Mouse (Mus musculus) urinary bladder, postnatal 14 days (tissue): ENCODE data around the gene 1700020L24Rik.
A peak's percentile ranks its signal among the peaks of the same experiment; 100 is the strongest.

Source experiments
- DNase-seq: peaks from one replicate; pipeline ENCODE4 v3.0.0; 2021; ENCODE audit warnings: low spot score

Gene 1700020L24Rik

DNA sequence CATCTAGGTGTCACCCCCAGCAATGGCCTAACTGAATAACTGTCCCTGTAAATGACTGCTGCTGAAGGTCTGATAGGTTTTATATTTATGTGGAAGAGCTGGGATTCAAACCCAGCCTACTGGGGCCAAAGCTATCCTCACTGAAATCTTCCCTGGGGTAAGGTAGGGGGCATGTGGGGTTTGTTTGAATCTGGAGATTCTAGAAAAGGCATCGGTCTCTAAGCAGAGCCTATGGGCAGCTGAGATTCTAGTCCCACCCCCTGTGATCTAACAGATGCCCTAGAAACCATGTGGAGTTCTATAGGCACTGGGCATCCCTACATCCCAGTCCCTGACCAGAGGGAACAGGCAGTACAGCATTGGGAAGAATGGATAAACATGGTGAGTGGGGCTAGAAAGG lies at the start of gene 1700020L24Rik:
Gene 1700020L24Rik, plus strand, starts transcription at position 301 of the 400 bp plus-strand sequence.
- DNase-seq = no peak

DNA sequence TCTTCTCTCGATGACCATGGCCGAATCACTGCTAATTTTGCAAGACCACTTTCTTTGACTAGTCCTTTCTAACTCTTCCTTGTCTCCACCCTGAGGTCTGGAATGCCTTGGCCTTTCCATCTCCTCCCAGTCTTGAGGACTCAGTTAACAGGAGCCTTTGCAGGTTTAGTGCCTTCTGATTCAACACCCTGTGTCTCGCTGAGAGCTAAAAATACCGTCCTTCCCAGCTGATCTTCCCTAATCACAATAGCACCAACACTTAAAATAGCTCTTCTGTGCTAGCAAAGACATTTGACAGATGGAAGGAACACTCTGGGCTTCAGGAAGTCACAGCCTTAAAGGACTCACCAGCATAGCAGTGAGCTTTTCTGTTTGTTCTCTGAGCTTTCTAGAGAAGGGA lies 44.4 kb upstream of the 1700020L24Rik start:
- no peak for DNase-seq

DNA sequence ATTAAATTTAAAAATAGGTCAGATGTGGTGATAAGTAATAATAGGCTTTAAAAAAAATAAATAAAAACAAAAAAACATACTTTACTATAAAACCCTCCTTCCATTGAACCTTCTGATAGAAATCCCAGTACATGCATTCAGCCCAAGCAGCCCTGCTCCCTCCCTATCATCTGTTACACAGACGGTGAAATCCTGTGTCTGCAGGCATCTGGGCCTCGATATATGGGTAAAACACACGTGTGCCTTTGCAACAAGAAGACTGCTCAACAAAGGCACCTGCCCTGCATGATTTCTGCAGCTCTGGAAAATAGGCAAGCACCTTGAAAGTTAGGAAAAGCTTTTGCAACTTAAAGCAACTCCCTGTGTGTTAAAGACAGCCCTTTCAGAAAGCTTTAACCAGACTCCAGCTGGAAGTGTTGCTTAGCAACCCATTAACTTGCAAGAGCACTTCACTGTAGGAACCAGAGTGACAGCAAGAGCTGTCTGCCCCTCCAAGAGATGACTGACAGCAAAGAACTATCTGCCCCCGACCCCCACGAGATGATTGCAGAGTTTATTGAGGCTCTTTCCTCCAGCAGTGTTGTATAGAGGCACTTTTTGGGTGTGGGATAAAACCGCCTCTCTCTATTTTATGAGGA lies 42.6 kb upstream of the 1700020L24Rik start:
- DNase-seq = no peak

DNA sequence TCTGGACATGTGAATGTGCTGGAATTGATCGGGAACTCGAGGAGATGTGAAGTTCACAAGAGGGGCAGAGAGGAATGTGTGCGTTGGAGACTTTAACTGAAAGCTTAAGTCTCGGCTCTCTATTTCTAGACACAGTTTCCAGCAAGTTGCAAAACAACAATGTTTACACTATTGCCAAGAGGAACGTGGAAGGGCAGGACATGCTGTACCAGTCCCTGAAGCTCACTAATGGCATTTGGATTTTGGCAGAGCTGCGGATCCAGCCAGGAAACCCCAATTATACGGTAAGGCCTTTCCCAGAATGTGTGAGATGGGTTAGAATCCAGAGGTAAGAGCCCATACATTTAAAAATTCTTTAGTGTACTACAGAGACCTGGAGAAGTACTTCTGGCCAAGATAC lies 39.9 kb upstream of the 1700020L24Rik start:
- no peak for DNase-seq

DNA sequence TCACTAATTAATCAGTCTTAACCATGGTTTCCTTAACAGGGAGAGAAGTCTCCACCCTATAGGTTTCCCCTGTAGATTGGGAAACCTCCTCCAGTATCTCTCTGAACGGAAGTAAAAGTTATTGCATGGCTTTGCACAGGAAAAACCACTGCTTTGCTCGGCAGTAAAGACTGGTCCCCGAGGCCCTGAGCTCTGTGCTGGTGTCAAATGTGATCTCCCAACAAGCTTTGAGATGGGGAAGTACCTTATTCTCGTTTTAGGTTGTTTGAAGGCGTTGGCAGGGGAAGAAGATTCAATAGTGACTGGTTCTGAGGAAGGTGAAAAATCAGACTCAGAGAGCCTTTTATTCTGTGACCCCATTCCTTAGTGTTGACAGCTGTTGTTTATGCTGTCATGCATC lies 38.8 kb upstream of the 1700020L24Rik start:
- DNase-seq = no peak

DNA sequence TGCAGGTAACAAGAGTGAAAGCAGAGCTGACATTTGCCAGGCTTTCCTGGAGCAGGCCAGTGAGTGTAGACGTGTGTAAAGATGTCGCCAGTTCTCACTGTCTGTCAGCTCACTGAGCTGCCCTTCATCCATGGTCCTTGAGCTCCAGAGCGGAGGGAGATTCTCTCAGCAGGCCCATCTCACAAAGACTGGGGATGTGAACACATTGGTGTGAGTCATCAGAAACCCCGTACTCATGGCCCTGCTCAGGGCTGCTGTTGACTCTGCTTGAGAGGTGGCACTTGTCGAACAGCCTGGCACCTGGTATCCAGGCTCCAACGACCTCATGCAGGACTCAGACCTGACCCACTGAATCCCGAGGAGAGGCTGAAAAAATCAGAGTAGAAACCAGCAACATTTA lies 33.7 kb upstream of the 1700020L24Rik start:
- DNase-seq = no peak

DNA sequence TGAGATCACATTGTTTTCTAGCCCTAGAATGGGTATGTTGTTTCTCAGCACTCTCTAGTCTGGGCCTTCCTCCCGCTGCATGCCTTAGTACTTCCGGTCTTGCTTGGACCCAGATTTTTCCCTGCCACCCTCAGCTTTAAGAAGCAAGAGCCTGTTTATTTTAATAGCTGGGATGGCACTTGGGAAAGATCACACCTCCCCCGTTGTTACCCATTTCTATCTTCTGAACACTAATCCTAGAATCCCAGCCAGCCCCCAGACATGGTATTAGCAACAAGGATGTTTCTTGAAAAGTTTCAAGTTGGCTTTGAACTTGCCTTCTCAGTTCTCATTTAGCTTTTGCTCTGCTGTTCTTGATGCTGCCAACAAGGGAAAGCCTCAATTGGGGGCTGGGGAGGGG lies 31.1 kb upstream of the 1700020L24Rik start:
- no peak for DNase-seq

DNA sequence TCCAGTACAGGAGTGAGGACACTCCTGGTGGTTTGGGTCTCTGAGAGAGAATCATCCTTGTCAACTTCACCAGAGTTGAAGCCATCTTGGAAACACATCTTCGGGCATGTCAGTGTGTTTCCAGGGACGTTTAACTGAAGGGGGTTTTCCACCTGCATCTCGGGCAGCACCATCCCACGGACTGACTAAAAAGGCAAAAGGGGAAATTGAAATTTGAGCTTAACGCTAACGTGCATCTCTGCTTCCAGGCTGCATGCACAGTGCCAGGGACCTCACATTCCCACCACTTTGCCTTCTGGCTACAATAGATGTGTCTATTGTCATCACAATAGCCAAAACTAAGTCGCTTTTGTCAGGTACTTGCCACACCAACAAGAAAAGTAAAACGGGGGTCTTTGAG lies 29.2 kb upstream of the 1700020L24Rik start:
- DNase-seq = no peak

DNA sequence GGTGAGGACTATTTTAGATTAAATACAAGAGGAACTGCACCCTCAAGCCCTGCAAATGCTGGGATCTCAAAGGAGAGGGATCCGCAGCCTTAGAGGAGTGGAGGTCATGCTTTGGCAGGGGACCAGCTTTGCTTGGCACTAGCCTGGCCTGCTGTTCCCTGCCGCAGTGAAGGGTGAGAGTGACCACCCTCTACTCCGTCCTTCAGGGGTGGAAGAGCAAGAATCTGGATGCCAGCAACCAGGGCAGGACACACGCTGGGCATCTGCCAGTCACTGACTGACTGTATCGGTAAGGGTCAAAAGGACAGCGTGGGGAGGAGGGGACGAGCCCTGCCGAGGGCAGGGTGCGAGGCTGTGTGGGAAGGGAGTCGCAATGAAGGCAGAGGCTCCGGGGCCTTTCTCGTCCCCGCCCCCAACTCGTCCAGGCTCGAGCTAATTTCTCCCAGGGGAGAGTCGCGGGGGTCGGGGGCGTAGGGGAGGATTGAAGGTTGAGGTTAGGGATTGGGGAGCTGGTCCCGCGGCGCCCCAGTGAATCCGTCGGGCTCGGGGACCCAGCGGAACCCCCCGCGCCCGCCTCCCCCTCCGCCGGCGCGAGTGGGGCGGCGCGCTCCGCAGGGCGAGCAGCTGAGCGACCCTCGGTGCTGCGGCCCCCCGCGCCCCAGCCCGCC lies 28.3 kb upstream of the 1700020L24Rik start, which contains the start of gene Rasl10b:
Gene Rasl10b, plus strand, starts transcription at position 51 of the 668 bp plus-strand sequence.
- DNase-seq = no peak

DNA sequence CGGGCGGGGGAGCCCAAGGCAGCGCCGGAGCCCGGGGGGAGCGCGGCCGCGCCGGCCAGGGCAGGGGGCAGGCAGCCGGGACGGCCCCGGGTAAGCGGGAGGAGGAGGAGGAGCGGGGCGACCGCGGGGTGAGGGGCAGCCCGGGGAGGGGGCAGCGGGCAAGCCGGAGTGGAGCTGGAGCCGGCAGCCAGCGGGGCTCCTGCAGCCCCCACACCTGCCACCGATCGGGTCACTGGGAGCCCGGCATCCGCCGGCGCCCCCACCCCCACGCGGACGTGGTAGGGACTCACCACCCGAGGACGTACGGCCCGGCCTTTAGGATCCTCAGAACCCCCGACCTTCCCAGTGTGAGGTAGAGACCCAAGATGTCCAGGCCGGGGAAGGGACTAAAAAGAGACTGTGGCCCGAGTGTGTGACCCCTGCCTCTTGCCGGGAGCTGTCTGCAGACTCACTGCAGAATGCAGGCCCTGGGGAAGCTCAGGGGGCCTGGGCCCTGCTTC lies 27.6 kb upstream of the 1700020L24Rik start:
- DNase-seq = no peak

DNA sequence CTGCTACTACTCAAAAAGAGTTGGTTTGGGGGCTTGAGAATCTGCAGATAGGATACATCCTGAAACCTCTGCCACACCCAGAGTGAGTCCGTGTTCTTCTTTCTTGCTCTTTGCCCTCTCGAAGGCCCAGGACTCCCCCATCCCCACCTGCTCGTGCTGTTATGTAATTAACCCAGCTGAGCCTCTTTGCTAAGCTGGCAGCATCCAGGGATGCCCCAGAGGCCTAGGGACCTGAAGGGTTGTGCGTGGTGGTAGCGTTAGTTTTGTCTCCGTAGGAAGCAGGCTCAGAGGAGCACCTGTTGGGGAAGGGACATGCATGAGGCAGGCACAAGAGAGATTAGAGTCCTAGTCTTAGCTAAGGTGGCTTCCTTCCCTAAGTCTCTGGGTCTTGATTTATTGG lies 27.0 kb upstream of the 1700020L24Rik start:
- no peak for DNase-seq

DNA sequence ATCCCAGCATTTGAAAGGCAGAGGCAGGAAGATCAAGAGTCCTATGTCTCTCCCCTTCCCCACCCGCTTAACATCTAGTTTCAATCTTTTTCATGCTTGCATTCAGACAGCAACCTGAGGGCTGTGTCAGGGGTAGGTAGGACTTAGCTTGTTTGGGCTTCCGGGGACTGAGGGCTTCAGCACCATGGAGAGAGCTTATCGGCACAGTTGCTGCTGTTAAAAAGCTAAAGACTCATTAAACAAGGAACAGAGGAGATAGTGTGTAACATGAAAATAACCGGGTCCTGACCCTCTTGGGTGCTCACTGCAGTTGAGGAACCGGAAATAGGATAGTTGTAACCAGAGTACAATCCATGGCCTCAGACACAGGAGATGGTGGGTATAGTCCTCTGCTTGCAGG lies 20.4 kb upstream of the 1700020L24Rik start:
- DNase-seq = peak; percentile 74

DNA sequence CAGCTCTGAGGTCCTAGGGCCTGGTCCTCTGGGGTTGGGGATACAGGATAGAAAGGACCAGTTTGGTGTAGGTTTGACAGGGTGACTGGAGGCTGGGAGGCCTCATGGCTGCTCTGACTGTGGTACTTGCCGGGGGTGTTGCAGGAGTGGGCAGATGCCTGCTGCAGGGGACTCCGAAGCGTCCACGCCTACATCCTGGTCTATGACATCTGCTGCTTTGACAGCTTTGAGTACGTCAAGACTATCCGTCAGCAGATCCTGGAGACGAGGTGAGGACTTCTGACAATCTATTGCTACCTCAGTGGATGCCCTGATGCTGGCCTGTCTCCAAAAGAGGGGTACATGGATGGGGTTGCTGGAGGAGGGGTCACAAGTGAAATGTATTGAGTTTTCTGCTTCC lies 19.8 kb upstream of the 1700020L24Rik start:
- DNase-seq = no peak

DNA sequence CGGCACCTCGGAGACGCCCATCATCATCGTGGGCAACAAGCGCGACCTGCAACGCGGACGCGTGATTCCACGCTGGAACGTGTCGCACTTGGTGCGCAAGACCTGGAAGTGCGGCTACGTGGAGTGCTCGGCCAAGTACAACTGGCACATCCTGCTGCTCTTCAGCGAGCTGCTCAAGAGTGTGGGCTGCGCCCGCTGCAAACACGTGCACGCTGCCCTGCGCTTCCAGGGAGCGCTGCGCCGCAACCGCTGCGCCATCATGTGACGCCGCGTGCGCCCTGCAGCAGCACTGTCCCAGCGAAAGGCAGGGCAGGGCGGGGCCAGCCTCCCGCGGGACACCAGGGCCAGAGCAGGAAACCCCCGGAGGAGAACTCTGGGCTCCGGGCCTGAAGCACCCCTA lies 18.9 kb upstream of the 1700020L24Rik start:
- DNase-seq = no peak

DNA sequence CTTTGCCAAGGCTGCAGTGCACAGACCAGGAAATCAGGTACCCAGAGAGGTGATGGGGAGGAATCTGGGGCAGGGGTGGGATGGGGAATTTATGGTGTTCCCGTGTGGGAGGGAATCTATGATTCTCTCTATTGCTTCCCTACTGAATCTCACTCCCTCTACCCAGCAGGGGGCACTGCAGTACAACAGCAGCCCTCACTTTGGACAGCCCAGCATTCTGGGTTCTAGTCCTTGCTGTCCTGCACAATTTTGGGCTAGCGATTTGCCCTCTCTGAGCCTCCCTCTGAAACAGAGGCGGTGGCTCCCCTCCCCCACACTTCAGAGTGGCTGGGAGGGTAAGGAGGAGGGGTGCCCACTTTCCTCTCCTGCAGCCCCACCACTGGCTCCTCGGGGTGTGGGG lies 17.1 kb upstream of the 1700020L24Rik start:
- DNase-seq = no peak

DNA sequence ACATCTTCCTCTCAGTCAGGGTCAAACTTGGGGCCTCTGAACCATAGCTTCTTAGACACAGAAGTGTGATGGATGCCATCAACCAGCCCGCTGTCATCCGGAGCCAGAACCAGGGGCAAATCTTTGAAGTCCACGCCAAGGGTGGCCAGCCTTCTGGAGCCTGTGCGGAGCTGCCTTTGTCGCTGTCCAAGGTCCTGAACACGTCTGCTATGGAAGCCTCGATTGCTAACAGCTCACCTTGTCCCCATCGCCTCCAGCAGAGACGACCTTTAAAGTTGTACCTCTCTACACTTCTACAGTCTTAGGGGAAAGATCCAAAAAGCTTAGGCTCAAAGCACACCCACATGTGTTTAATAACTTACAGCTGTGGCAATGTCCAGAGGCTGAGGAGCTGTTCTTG lies 16.2 kb upstream of the 1700020L24Rik start:
- peak; percentile 80 for DNase-seq

DNA sequence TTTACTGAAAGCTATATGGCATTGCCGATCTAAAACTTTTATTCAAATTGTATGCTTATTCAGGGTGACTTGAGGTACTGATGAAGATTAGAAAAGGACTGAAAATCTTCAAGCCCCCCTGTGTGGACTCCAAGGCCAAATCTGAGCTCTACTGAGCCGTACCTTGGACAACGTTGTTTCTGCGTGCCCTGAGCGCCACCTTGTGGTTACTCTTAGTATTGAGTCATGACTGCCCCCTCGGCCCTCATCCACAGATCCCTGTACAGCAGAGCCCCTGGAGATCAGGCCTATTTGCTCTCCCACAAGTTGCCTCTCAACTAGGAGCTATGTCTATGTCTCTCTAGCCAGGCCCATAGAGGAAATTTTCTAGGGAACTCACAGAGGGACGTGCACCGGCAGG lies 12.8 kb upstream of the 1700020L24Rik start:
- DNase-seq = peak; percentile 64

DNA sequence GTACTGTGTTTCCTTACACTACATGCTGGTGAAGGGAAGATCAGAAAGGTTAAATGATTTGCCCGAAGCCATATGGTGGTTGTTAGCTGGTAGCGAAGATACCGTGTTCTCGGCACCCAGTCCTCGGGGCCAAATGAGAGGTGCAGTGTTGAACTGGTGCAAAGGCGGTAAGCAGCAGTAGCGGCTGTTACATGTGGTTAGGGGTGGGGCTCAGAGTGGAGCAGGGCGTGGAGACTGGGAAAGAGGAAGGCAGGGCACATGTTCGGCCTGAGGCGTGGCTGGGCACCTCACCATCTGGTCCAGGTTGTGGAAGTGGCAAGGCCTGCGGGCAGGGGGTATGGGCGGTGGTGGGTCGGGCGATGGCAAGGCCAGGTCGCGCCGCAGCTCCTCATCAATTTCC lies 10.5 kb upstream of the 1700020L24Rik start:
- no peak for DNase-seq

DNA sequence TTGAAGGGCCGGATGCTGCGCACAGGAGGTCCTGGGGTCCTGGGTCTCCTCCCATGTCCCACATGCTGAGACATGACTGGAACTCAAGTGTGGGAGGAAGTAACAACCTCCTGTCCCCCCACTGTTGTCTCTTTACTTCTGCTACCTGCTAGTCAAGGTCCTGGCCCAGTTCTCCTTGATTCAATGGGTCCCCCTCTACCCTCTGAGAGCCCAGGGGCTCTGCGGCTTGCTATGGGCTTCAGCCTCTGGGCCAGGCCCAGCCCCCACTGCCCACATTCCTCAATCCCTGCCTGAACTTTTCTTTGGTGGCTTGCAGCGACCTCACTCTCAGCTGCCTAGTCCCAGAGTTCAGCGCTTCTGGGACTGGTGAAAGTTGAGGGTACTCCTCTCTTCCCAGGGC lies 8.1 kb upstream of the 1700020L24Rik start, which contains the start of gene Gas2l2:
Gene Gas2l2, minus strand, starts transcription at position 101 of the 400 bp plus-strand sequence.
- DNase-seq = no peak

DNA sequence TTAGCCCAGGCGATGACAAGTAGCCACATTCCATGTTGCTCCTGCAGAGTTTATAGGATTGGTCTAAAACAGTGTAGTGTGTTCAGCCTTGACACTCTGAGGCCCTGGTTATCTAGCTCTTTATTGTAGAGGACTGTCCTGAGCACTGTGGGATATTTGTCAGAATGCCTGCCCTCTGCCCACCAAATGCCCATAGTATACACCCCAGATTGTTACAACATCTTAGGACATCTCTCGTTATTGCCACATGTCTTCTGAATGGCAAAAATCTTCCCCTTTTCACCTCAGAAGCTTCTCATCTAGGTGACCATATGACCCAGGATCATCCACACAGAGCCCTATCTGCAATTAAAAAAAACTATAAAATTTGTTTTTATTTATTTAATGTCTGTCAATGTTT lies 4.9 kb upstream of the 1700020L24Rik start:
- DNase-seq = no peak

DNA sequence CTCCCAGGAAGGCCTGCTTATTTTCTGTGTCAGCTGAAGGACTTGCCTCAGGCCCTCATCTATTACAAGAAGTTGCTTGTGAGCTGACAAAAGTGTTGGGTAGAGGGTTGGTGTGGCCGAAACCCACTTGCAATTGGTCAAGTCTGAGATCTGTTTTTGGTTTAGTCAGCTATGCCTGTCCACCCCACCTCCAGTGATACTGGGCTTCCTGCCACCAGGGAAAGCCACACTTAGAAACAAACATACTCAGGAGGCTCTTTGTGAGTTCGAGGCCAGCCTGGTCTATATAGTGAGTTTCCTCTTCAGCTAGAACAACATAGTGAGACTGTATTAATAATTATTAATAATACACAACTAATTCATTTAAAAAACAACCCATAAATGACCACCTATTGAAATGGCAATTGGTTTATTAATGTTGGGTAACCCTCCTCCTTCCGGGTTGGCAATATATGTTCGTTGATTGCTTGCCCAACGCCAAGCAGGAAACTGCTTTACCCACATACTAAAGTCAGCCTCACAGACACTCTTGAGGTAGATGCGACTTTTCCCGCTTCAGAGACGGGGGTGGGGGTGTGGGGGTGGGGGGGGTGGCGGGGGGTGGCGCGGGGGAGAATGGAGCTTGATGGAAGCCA lies 2.1 kb downstream of the 1700020L24Rik start:
- DNase-seq = no peak

DNA sequence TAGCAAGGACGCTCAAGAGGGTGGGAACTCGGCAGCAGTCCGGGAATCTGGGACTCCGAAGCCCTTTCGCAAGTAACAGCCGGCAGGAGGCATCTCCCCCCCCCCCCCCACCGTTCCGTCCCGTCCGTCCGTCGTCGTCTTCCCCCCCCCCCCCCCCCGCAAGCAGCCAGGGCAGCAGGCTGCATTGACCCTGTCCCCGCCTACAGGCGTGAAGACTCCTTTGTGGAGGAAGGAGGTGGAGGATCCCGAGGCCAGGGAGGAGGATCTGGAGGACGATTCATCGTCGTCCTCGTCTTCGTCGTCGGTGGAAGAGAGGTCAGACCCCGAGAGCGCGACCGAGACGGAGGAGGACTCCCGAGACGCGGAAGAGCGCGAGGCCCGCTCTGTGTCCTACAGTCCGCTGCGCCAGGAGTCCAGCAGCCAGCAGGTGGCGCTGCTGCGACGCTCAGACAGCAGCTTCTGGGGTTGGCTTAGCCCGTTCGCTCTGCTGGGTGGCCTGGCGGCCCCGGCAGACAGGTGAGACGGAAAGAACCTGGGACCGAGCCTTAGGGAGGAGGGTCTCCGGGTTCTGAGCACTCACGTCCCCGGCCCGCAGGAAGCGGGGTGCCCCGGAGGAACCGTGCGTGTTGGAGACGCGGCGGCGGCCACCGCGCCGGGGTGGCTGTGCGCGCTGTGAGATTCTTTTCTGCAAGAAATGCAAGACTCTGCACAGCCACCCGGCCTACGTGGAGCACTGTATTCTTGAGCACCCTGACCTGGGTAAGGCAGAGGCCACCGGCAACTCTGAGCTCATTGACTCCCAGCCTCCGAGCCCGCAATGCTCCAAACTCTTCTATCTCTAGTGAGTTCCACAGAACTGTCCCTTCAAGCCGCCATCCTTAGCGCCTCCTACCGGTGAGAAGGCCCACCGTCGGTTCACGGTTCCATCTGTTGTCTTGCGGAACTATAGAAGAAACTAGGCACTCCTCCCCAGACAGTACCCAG lies 2.9 kb downstream of the 1700020L24Rik start:
- DNase-seq = peak; percentile 88
